Mouse (Mus musculus) forebrain, embryonic 10.5 days (tissue): ENCODE measurements around the gene Ankrd22. TPM values are rescaled to one million over a fixed set of nuclear protein-coding genes. Genes with fewer than 3 reads are reported as not detected.

Source experiments
- DNase-seq: peaks from one replicate; pipeline ENCODE4 v3.0.0-alpha.2; 2017; ENCODE audit warnings: low spot score; ENCODE audit errors: extremely low spot score
- H3K27ac ChIP-seq: fragments of 300-500 bp; sonication (generic); 2 replicates; pipeline ENCODE4 v1.5.1; 2016; ENCODE audit warnings: mild to moderate bottlenecking
- H3K27me3 ChIP-seq: fragments of 300-500 bp; sonication (generic); 2 replicates; pipeline ENCODE4 v1.6.1; 2016; ENCODE audit warnings: mild to moderate bottlenecking; ENCODE audit not compliant: poor library complexity, severe bottlenecking
- H3K36me3 ChIP-seq: fragments of 300-500 bp; sonication (generic); replicated peaks from 2 replicates; pipeline ENCODE4 v1.6.1; 2016; ENCODE audit warnings: mild to moderate bottlenecking, moderate library complexity
- H3K4me1 ChIP-seq: fragments of 300-500 bp; sonication (generic); 2 replicates; pipeline ENCODE4 v1.6.1; 2016
- H3K4me3 ChIP-seq: fragments of 300-500 bp; sonication (generic); 2 replicates; pipeline ENCODE4 v1.5.1; 2016; ENCODE audit warnings: mild to moderate bottlenecking, moderate library complexity
- H3K9me3 ChIP-seq: fragments of 300-500 bp; sonication (generic); 2 replicates; pipeline ENCODE4 v1.6.1; 2016; ENCODE audit warnings: mild to moderate bottlenecking, moderate library complexity
- WGBS: fragments of 180-500 bp; shearing (Covaris S2); methylation state at CpG from one replicate; pipeline ENCODE4 v1.1.7; 2016; 5-methylcytosine and 5-hydroxymethylcytosine counted together
- polyA plus RNA-seq: library from polyadenylated mRNA; unstranded; fragments of >200 nt; fragmentation: Nextera tagmentation; extraction: Ambion mirVana; gene quantifications from 2 replicates; pipeline ENCODE4 v1.2.1, GENCODE M21; 2016

Gene Ankrd22
- polyA plus RNA-seq, 1 experiment from 2014 or later = 0.14 TPM

GRCm38 (mm10) chr19:34169121-34169520, 3.3 kb upstream of the Ankrd22 start:
- no peak for DNase-seq
- Histone ChIP-seq H3K27me3 (no peaks in the 10 kb centered on the region), H3K4me3 (no peak overlapping the region), H3K9me3 (no peaks in the 10 kb centered on the region), H3K36me3 (no peaks in the 10 kb centered on the region), H3K27ac (no peak overlapping the region), H3K4me1 (0 out of 2 replicates have a peak, but pooled peaks cover 4% of the 10 kb centered on the region)

DNA sequence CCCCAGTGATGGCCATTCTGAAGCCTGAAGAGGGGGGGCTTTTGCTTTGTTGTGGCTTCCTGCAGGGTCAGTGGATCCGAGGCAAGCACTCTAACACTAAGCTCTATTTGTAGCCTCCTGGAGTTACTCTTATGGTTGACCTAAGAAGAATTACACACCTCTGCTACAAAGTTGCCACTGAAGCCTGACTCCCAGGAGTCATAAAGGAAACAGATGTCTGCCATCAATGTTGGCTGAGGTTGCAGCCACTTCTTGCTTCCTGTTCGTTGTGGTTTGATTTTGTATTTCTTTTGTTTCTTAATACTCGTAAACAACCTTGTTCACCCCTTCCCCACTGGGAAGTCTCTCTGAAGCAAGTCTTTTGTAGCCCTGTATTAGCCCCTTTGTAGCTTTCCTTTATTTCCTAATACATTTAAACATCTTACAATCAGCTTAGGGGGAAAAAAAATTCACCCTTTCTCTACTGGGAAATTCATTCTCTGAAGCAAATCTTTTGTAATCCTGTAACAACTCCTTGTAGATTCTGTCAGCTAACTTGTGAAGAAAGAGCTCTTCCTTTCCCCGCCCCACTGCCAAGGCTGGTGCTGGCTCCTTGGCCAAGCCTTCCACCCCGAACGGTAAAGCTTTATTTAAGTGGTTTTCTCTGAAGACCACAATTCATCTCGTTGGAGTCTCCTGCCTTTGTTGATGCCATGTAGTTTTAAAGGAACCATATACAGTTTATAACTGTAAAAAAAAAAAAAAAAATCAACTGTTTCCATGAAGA, 2.2 kb upstream of the Ankrd22 start:
- no peaks in the 10 kb centered on the region for H3K27me3 ChIP-seq

GRCm38 (mm10) chr19:34166386-34166785, 533 bp upstream of the Ankrd22 start:
- 84% methylated on average over 4 of the region's 4 CpGs for WGBS
- no peak overlapping the region for H3K27ac ChIP-seq

More for the DNA sequence above, 2.2 kb upstream of the Ankrd22 start:
- Histone ChIP-seq H3K9me3 (no peaks in the 10 kb centered on the region), H3K36me3 (no peaks in the 10 kb centered on the region), H3K4me1 (0 out of 2 replicates have a peak, but pooled peaks cover 4% of the 10 kb centered on the region), H3K27ac (no peak overlapping the region), H3K4me3 (no peak overlapping the region)
- DNase-seq = no peak
- WGBS = 49% methylated on average over 7 of the region's 7 CpGs

GRCm38 (mm10) chr19:34162693-34163092, 3.2 kb downstream of the Ankrd22 start:
- H3K27me3 ChIP-seq = no peaks in the 10 kb centered on the region
- no peak overlapping the region for H3K27ac ChIP-seq
- 0 out of 2 replicates have a peak, but pooled peaks cover under 1% of the 10 kb centered on the region for H3K4me1 ChIP-seq
- WGBS = 92% methylated on average over 5 of the region's 5 CpGs
- DNase-seq = no peak
- no peak overlapping the region for H3K4me3 ChIP-seq
- H3K9me3 ChIP-seq = no peaks in the 10 kb centered on the region
- H3K36me3 ChIP-seq = no peaks in the 10 kb centered on the region

More at GRCm38 (mm10) chr19:34166386-34166785, 533 bp upstream of the Ankrd22 start:
- Histone ChIP-seq H3K9me3 (no peaks in the 10 kb centered on the region), H3K36me3 (no peaks in the 10 kb centered on the region), H3K27me3 (no peaks in the 10 kb centered on the region), H3K4me3 (no peak overlapping the region), H3K4me1 (0 out of 2 replicates have a peak, but pooled peaks cover 4% of the 10 kb centered on the region)
- no peak for DNase-seq

- H3K4me3 ChIP-seq = no peak overlapping the region
- H3K36me3 ChIP-seq = no peaks in the 10 kb centered on the region
- WGBS = 76% methylated on average over 6 of the region's 6 CpGs
- peaks cover 13% of the 10 kb centered on the region for H3K4me1 ChIP-seq
- no peaks in the 10 kb centered on the region for H3K27me3 ChIP-seq
- DNase-seq = no peak
- no peak overlapping the region for H3K27ac ChIP-seq
- H3K9me3 ChIP-seq = no peaks in the 10 kb centered on the region
Measured at GRCm38 (mm10) chr19:34153263-34154144, 12.3 kb downstream of the Ankrd22 start.

DNA sequence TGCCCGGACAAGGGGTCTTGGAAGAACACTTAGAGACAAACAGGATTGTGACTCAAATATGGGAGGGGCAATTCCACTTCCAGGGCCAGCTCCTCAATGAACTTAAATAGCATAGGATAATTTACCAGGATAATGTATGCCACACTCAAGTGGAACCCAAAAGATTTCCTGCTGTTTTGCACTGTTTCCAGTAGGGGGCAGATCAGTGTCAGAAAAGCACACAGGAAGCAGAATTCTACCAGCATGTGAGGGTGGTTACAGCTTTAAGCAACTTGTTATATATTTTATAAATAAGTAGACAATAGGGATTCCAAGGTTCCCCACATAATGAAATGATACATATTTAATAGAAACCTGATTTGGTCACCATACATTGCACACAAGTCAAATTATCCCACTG, 13.9 kb downstream of the Ankrd22 start:
- no peak for DNase-seq

DNA sequence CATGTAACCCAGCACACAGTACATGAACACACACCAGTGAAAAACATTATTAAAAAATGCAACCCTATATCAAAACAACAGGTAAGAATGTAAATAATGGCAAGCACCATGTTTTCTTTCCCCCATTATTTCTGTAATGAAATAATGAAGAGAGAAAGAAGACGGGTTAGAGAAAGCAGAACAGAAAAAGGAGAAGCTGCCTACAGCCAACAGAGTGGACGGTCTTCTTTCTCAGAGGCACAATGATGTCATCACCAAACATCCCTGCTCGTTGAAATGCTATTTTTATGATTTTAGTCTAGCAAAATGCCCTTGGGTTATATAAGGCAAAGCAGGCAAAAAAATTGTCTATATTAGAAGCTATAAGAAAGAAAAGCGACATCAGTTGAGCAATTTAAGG, 17.4 kb downstream of the Ankrd22 start:
- no peak overlapping the region for H3K27ac ChIP-seq
- H3K4me1 ChIP-seq = peaks cover 3% of the 10 kb centered on the region
- H3K27me3 ChIP-seq = no peaks in the 10 kb centered on the region
- H3K36me3 ChIP-seq = no peaks in the 10 kb centered on the region
- no peaks in the 10 kb centered on the region for H3K9me3 ChIP-seq
- no peak for DNase-seq
- no peak overlapping the region for H3K4me3 ChIP-seq
- WGBS = 90% methylated on average over 4 of the region's 4 CpGs

More for the DNA sequence above, 13.9 kb downstream of the Ankrd22 start:
- Histone ChIP-seq H3K4me3 (no peak overlapping the region), H3K27me3 (no peaks in the 10 kb centered on the region), H3K36me3 (no peaks in the 10 kb centered on the region), H3K27ac (no peak overlapping the region), H3K9me3 (no peaks in the 10 kb centered on the region), H3K4me1 (peaks cover 13% of the 10 kb centered on the region)
- 82% methylated on average over 1 of the region's 1 CpGs for WGBS

DNA sequence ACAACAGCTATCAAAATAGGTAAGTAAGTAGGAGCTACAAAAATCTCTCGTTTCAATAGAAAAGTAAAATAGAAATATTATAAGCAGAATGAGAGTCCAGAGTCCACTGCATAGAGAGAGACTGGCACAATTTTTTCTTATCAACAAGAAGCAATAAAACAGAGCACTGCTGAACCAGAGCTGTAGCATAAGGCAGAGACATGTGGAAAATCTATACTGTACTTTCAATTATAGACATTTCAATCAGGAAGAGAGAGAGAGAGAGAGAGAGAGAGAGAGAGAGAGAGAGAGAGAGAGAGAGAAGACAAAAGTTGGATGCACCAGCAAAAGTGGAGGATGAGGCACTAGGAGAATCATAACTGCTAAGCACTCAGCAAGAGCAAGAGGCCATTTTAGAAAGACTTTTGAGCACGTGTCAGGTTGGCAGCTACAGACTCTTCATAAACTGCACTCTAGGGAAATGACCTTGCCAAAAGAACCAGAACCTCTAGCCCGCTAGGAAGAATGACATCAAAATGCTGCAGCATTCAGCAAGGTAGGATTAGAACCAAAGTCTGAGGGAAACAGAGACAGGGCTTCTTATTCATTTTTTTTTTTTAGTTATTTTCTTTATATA, 26.3 kb downstream of the Ankrd22 start:
- Histone ChIP-seq H3K9me3 (no peaks in the 10 kb centered on the region), H3K4me1 (no peaks in the 10 kb centered on the region), H3K36me3 (no peaks in the 10 kb centered on the region), H3K27ac (no peak overlapping the region), H3K27me3 (no peaks in the 10 kb centered on the region), H3K4me3 (no peak overlapping the region)
- no peak for DNase-seq
- WGBS = 83% methylated on average over 3 of the region's 3 CpGs

- no peaks in the 10 kb centered on the region for H3K9me3 ChIP-seq
- no peak for DNase-seq
- H3K4me1 ChIP-seq = no peaks in the 10 kb centered on the region
- no peaks in the 10 kb centered on the region for H3K36me3 ChIP-seq
- no peaks in the 10 kb centered on the region for H3K27me3 ChIP-seq
- H3K27ac ChIP-seq = no peak overlapping the region
- H3K4me3 ChIP-seq = no peak overlapping the region
- WGBS = 91% methylated on average over 6 of the region's 6 CpGs
Measured at GRCm38 (mm10) chr19:34138720-34139430, 27.0 kb downstream of the Ankrd22 start.

DNA sequence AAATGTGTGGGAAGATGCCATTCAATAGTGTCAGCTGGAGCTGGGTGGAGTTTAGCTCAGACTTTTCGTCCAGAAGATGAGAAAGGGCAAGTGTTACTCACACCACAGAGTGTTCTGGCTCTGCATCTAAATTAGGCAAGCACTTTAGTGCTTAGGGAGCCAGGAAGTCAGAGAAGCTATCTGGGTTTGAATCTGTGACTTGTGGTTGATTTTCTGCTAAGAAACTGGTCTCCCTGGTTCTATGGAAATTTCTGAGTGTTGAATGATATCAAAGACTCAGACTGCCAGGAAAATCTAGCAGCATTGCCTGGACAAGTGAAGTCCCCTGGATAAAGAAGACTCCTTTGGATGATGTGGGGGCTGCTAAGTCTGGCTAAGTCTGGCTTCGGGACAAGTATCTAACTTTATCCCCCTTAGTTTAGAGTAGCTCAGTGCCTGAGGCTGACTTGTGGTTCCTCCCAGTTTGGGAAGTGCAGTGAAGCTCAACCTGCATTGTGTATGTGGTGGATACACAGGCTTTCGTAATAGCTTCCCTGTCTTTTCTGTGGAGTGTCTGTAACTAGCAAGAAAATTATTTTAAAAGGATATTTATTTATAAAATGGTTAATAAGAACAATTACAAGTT, 45.6 kb downstream of the Ankrd22 start:
- H3K4me3 ChIP-seq = no peak overlapping the region
- 69% methylated on average over 3 of the region's 3 CpGs for WGBS
- H3K36me3 ChIP-seq = no peaks in the 10 kb centered on the region
- no peak overlapping the region for H3K27ac ChIP-seq
- H3K27me3 ChIP-seq = no peaks in the 10 kb centered on the region
- no peak for DNase-seq
- H3K9me3 ChIP-seq = no peaks in the 10 kb centered on the region
- H3K4me1 ChIP-seq = no peaks in the 10 kb centered on the region

DNA sequence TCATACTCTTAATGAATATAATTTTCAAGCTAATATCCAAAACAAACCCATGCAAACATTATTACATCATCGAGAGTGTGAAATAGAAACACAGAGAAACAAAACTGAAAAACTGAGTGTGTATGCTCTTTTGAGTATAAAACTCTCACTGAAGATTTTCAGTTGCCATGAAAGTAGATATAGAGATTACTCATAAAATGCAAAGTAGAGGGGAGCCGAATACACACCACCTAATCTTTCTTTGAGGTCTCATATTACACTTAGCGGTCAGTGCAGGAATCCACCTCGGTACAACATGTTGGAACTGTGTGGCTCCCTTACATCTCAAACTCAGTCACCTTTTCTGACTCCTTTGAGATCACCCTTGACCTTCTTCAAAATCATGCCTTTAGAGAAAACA, 46.2 kb downstream of the Ankrd22 start:
- Histone ChIP-seq H3K27me3 (no peaks in the 10 kb centered on the region), H3K4me1 (no peaks in the 10 kb centered on the region), H3K27ac (no peak overlapping the region), H3K4me3 (no peak overlapping the region), H3K36me3 (no peaks in the 10 kb centered on the region), H3K9me3 (no peaks in the 10 kb centered on the region)
- 84% methylated on average over 4 of the region's 4 CpGs for WGBS
- no peak for DNase-seq

DNA sequence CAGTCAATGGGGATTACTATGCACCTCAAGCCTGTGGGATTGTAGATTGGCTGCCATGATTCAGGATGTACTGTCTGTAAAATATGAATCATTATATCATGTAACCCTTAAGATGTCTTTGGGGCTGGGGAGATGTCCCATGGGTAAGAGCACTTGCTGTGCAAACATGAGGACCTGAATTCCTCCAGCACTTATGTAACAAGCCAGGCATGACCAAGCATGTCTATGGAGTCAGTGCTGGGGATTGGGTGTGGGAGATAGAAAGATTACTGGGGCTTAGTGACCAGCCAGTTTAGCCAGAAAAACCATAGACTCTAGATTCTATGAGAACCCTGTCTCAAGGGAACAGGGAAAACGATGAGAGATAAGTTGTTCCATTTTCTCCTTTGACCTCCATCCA, 46.8 kb downstream of the Ankrd22 start:
- 94% methylated on average over 1 of the region's 1 CpGs for WGBS
- H3K27me3 ChIP-seq = no peaks in the 10 kb centered on the region

More for the DNA sequence above, 46.8 kb downstream of the Ankrd22 start:
- no peaks in the 10 kb centered on the region for H3K36me3 ChIP-seq
- H3K4me3 ChIP-seq = no peak overlapping the region
- no peak for DNase-seq
- H3K4me1 ChIP-seq = no peaks in the 10 kb centered on the region
- no peak overlapping the region for H3K27ac ChIP-seq
- no peaks in the 10 kb centered on the region for H3K9me3 ChIP-seq
